ENCODE assay signal across 12 mouse cellular contexts in the genomic region with DNA sequence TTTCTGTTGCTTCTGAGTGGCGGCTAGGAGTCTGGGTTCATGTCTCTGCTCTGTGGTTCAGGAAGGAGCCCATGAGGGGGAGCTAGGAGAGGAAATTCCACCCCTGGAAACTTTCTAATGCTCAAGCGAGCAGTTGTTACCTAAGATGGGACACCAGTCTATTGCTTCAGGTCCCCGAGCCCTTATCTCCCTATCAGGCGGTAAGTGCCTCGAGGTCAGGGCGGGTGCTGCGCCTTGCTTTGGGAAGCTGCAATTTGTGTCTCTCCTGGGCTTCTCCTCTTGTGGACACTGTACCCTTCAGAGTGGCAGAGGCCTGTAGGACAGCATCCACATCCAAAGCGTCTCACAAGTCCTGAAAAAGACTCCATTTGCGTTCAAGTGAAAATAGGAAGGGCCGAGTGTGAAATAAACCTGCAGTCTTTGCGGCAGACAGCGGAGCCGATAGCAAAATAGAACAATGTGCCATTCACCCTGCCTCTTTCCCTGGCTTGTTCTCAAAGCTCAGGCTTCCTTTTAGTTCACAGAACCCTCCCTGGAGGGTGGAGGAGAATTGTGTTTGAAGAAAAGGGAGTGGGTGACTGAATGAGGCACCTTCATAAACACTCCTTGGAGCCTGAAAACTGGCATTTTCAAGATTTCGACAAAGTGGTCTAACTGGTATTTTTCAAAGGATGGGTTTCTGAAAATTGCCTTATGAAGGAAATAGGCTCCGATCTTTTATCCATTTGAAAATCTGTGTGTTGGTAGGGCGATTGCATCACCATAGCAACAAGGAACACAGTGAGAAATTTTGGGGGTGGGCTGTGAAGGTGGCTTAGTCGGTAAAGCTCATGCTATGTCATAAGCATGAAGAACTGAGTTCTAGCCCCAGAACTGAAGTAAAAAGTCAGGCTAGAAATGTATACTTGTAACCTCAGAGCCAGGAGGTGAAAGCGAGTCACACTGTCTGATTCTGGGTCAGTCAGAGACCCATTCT.
A peak's percentile ranks its signal among the peaks of the same experiment; 100 is the strongest.
DNase-seq lines count a peak whose midpoint lies in the region; ATAC-seq lines count a peak whose summit lies in the region.
"Had no signal": no experiment of that assay in that cellular context is flagged by ENCODE, and none has a peak within 500 bp of the region (broad histone marks: within the 10 kb centered on the region; RNA-seq: fewer than 3 reads in every experiment).

No protein-coding gene starts in this region.

- no peaks in the 10 kb centered on the region for H3K36me3 ChIP-seq in forebrain, embryonic 16.5 days (ENCODE audit: control insufficient read depth, insufficient read depth)
- H3K36me3 ChIP-seq in midbrain, embryonic 12.5 days: no peaks in the 10 kb centered on the region

- H3K4me3 ChIP-seq in forebrain, embryonic 16.5 days (replicated peaks; ENCODE audit: low read length): no peak overlapping the region
- H3K4me3 ChIP-seq in midbrain, embryonic 12.5 days: no peak overlapping the region
- H3K4me3 ChIP-seq: myocyte had no signal

- H3K27me3 ChIP-seq in forebrain, embryonic 16.5 days (replicated peaks; ENCODE audit: control insufficient read depth, insufficient read depth, low read length): no peaks in the 10 kb centered on the region
- no peaks in the 10 kb centered on the region for H3K27me3 ChIP-seq in midbrain, embryonic 12.5 days

- H3K27ac ChIP-seq in forebrain, embryonic 16.5 days (ENCODE audit: low read length): peak overlapping the region; percentile 53; the same call in 1 of the 2 replicates
- peak overlapping the region; percentile 76 for H3K27ac ChIP-seq in midbrain, embryonic 12.5 days (replicated peaks)

- H3K4me1 ChIP-seq in forebrain, embryonic 16.5 days (replicated peaks; ENCODE audit: control insufficient read depth, insufficient read depth, low read length): peaks cover 14% of the 10 kb centered on the region
- peaks cover 19% of the 10 kb centered on the region for H3K4me1 ChIP-seq in midbrain, embryonic 12.5 days

- H3K9ac ChIP-seq in forebrain, embryonic 16.5 days (replicated peaks; ENCODE audit: low read depth, low read length): peak overlapping the region; percentile 22; the same call in 1 of the 2 replicates
- H3K9ac ChIP-seq in midbrain, embryonic 12.5 days (replicated peaks): no peak overlapping the region

- no peaks in the 10 kb centered on the region for H3K9me3 ChIP-seq in forebrain, embryonic 16.5 days (ENCODE audit: control insufficient read depth, low read length)
- H3K9me3 ChIP-seq in midbrain, embryonic 12.5 days: no peaks in the 10 kb centered on the region

- H3K4me2 ChIP-seq in forebrain, embryonic 16.5 days (ENCODE audit: low read length): peak overlapping the region; percentile 9; the same call in 1 of the 2 replicates
- 0 out of 2 replicates have a peak overlapping the region, but pooled peaks have one; percentile 9 for H3K4me2 ChIP-seq in midbrain, embryonic 12.5 days (replicated peaks)

- ATAC-seq in forebrain, embryonic 16.5 days: peak; percentile 64
- 0 out of 2 replicates have a peak, but pooled peaks have one; percentile 13 for ATAC-seq in midbrain, embryonic 12.5 days (ENCODE audit: low FRiP score, low read depth)
- no peak for ATAC-seq in activated CD4-positive, CD25-positive, alpha-beta regulatory T cell, adult 4 months
- no peak for ATAC-seq in megakaryocyte-erythroid progenitor cell, adult 5-6 weeks (replicated peaks; ENCODE audit: low FRiP score, low TSS enrichment, poor library complexity, severe bottlenecking)

- WGBS in forebrain, embryonic 16.5 days: 22% methylated on average over 18 of the region's 18 CpGs
- 38% methylated on average over 18 of the region's 18 CpGs for WGBS in midbrain, embryonic 12.5 days

- DNase-seq in embryo, embryonic 10.5 days (ENCODE audit: low spot score): peak; percentile 35
- DNase-seq in embryo, embryonic 10 days (ENCODE audit: low spot score): no peak
- DNase-seq in 416B (ENCODE audit: low read depth): peak; percentile 42
- no peak for DNase-seq in adrenal gland, postnatal 25 days
- DNase-seq: adrenal gland, adult 2 months; cerebellum, adult 9-10 months; heart, postnatal 36 days had no signal

Comparison
In these comparisons a context has a peak if more than half of its experiments do, and no peak if none do; other contexts are left out.
1. DNase-seq: peak in embryo, embryonic 10.5 days (single experiment) and 416B (single experiment); none in embryo, embryonic 10 days (single experiment) and adrenal gland, postnatal 25 days (single experiment).
2. ATAC-seq: peak in forebrain, embryonic 16.5 days (single experiment) and midbrain, embryonic 12.5 days (single experiment); none in activated CD4-positive, CD25-positive, alpha-beta regulatory T cell, adult 4 months (single experiment) and megakaryocyte-erythroid progenitor cell, adult 5-6 weeks (single experiment).